Mouse (Mus musculus): ENCODE results near the gene Psma5. TPM values are rescaled to one million over a fixed set of nuclear protein-coding genes. Genes with fewer than 3 reads are reported as not detected.

The Psma5 gene
- polyA plus RNA-seq (2015; fragmentation: Nextera tagmentation; extraction: Ambion mirVana): 224 and 238 TPM in 2 replicates

GRCm38 (mm10) chr3:108256719-108257637, at the start of gene Psma5:
Gene Psma5 (plus strand): TSS chr3:108256926.
- under 1% methylated on average over 77 of the region's 79 CpGs for WGBS (ENCODE audit: insufficient replicate concordance)
- H3K36me3 ChIP-seq: peaks cover 6% of the 10 kb centered on the region
- peaks cover 33% of the 10 kb centered on the region for H3K4me1 ChIP-seq (replicated peaks)
- peak within 1 kb of the TSS; percentile 93 for H3K9ac ChIP-seq
- H3K27ac ChIP-seq: peak within 1 kb of the TSS; percentile 89
- H3K27me3 ChIP-seq: no peaks in the 10 kb centered on the region
- H3K4me2 ChIP-seq: peak within 1 kb of the TSS; percentile 72
- ATAC-seq (ENCODE audit: low read depth) (peak; percentile 97), DNase-seq (peak; percentile 95)
- peak within 1 kb of the TSS; percentile 91 for H3K4me3 ChIP-seq (replicated peaks)
- H3K9me3 ChIP-seq (replicated peaks): no peaks in the 10 kb centered on the region

DNA sequence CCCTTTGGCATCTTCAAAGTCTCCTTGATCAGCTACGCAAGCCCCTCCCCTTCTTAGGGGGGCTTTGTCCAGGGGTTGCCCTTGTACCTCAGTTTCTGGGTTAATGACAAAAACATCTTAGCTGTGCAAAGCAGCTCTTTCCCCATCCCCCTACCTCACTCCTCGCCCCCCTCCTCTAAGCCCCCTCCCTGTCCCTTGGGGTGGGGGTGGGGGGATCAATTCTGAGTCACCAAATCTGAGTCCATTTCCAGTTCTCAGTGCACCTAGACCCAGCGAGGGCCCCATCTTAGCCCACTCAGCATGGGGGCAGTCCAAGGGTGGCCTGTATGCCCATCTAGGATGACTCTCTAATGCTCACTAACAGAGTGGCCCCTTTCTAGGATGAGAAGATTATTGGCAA, 47.7 kb upstream of the Psma5 start:
- H3K36me3 ChIP-seq: peaks cover 23% of the 10 kb centered on the region
- no peak overlapping the region for H3K9ac ChIP-seq
- peak overlapping the region; percentile 97 for H3K4me2 ChIP-seq
- peaks cover 40% of the 10 kb centered on the region for H3K4me1 ChIP-seq (replicated peaks)
- H3K27ac ChIP-seq: no peak overlapping the region
- DNase-seq: no peak
- no peak for ATAC-seq (ENCODE audit: low read depth)
- peaks cover 15% of the 10 kb centered on the region for H3K27me3 ChIP-seq
- peak overlapping the region; percentile 76 for H3K4me3 ChIP-seq (replicated peaks)
- 76% methylated on average over 3 of the region's 3 CpGs for WGBS (ENCODE audit: insufficient replicate concordance)
- H3K9me3 ChIP-seq (replicated peaks): no peaks in the 10 kb centered on the region

DNA sequence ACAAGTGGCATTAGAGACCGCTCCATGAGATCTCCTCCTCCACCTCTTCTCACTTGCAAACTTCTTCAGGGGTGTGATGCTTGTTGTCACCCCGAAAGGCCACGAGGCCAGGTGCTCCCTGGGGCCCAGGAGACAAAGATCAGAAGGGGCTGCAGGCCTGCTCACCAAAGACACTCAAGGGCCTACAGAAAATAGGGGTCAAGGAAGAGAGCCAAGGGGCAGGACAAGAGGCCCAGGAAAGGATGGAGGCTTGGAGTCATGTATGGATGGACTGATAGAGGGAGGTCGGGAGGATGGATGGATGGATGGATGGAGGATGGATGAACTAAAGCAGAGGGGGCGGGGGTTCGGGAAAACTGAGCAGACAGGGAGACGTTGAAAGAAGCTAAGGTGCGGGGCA, 47.2 kb upstream of the Psma5 start:
- ATAC-seq (ENCODE audit: low read depth) (no peak; the same call in 1 of the 2 replicates), DNase-seq (no peak)
- peaks cover 23% of the 10 kb centered on the region for H3K36me3 ChIP-seq
- H3K27ac ChIP-seq: no peak overlapping the region
- H3K27me3 ChIP-seq: peaks cover 21% of the 10 kb centered on the region
- peak overlapping the region; percentile 76 for H3K4me3 ChIP-seq (replicated peaks)
- H3K9me3 ChIP-seq (replicated peaks): no peaks in the 10 kb centered on the region
- H3K4me2 ChIP-seq: peak overlapping the region; percentile 97
- peak overlapping the region; percentile 82 for H3K9ac ChIP-seq
- WGBS (ENCODE audit: insufficient replicate concordance): 15% methylated on average over 8 of the region's 8 CpGs
- H3K4me1 ChIP-seq (replicated peaks): peaks cover 36% of the 10 kb centered on the region

DNA sequence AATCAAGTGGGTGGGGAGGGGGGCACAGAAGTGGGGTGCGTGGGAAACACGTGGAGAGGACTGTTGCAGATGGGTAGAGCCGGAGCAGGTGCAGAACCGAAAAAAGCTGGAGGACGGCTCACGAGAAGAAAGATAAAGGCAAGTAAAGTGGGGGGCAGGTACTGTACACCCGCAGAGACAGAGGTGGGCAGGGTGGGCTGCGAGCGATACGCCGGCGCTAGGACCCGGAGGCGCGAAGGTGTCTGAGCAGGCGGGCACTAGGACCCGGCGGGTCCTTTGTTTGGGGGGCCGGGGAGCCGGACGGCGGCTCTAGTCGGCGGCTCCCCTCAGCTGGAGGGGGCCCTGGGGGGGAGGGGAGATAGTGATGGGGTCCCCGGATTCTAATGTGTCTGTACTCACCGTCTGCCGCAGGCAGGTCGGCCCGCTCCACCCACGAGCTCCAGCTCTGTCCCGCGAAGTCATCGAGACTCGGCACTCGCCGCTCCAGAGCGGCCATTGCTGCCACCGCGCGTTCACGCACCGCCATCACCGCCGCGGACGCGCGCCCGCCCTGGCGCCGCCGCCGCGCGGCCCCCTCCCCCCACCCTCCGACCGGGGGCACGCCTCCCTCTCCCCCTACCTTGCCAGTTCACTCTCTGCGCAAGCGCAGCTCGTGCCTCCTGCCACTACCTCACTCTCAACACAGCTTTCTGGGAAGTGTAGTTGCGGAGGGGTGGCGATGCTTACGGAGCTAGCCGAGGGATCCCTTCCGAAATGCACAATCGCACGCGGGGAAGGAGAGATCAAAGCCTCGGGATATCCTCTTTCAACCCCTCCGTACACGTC, 46.6 kb upstream of the Psma5 start:
- H3K36me3 ChIP-seq: peaks cover 20% of the 10 kb centered on the region
- peak overlapping the region; percentile 82 for H3K9ac ChIP-seq
- DNase-seq (peak; percentile 82), ATAC-seq (ENCODE audit: low read depth) (peak; percentile 91)
- peaks cover 22% of the 10 kb centered on the region for H3K27me3 ChIP-seq
- peak overlapping the region; percentile 97 for H3K4me2 ChIP-seq
- H3K27ac ChIP-seq: peak overlapping the region; percentile 75
- WGBS (ENCODE audit: insufficient replicate concordance): under 1% methylated on average over 71 of the region's 72 CpGs
- no peaks in the 10 kb centered on the region for H3K9me3 ChIP-seq (replicated peaks)
- H3K4me3 ChIP-seq (replicated peaks): peak overlapping the region; percentile 76
- peaks cover 31% of the 10 kb centered on the region for H3K4me1 ChIP-seq (replicated peaks)

- DNase-seq: no peak
Observed at GRCm38 (mm10) chr3:108210771-108211139, 46.0 kb upstream of the Psma5 start, which contains the start of gene Atxn7l2. Gene Atxn7l2 (minus strand): TSS chr3:108210934.

DNA sequence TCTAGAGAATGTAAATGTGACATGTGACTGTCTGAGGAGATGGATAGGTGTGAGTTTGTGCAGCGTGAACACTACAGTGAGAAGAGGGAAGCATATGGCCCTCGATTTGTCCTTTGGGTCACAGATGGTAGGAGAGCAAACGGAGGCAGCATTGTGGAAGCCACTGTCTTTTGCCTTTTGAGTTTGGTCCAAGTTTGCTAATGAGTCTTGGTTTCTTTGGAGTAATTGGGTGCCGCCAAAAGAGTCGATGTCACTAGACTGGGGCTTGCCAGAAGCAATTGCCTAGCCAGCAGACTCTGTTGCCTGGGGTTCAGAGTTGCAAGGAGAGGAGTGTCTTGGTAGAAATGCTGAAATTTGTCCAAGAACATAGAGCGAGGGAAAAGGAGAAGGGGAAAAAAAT, 44.9 kb upstream of the Psma5 start:
- 72% methylated on average over 6 of the region's 6 CpGs for WGBS (ENCODE audit: insufficient replicate concordance)
- Histone ChIP-seq H3K36me3 (peaks cover 4% of the 10 kb centered on the region; the same call in 1 of the 2 replicates), H3K27me3 (peaks cover 31% of the 10 kb centered on the region), H3K4me1 (replicated peaks) (peaks cover 29% of the 10 kb centered on the region), H3K27ac (no peak overlapping the region), H3K4me3 (replicated peaks) (no peak overlapping the region), H3K4me2 (0 out of 2 replicates have a peak overlapping the region, but pooled peaks have one; percentile 97), H3K9me3 (replicated peaks) (no peaks in the 10 kb centered on the region), H3K9ac (no peak overlapping the region)
- DNase-seq (no peak), ATAC-seq (ENCODE audit: low read depth) (no peak)

More at GRCm38 (mm10) chr3:108210771-108211139, 46.0 kb upstream of the Psma5 start, which contains the start of gene Atxn7l2:
- peaks cover 22% of the 10 kb centered on the region for H3K27me3 ChIP-seq
- H3K9me3 ChIP-seq (replicated peaks): no peaks in the 10 kb centered on the region
- peaks cover 29% of the 10 kb centered on the region for H3K4me1 ChIP-seq (replicated peaks)
- peaks cover 14% of the 10 kb centered on the region for H3K36me3 ChIP-seq
- H3K4me2 ChIP-seq: peak within 1 kb of the TSS; percentile 97
- peak within 1 kb of the TSS; percentile 82 for H3K9ac ChIP-seq
- peak within 1 kb of the TSS; percentile 75 for H3K27ac ChIP-seq
- ATAC-seq (ENCODE audit: low read depth): peak; percentile 62
- peak within 1 kb of the TSS; percentile 76 for H3K4me3 ChIP-seq (replicated peaks)
- 0% methylated on average over 14 of the region's 14 CpGs for WGBS (ENCODE audit: insufficient replicate concordance)

DNA sequence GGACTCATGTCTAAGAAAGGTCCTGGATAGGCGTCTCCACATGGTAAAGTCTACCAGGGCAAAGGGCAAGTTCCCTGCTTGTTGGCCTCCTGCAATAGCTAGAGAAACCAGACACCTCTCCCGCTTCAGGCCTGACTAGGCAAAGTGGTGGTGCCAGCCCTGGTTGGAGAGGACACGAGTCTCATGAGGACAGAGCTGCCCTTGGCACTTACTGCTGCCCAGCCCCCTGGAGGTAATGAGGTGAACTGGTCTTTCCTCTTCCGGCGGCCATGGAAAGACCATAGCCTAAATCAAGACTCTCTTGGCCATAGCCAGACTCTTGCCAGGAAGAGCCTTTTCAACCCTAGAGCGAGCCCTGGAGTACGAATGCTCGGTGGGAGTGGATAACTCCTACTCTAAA, 44.3 kb upstream of the Psma5 start:
- Histone ChIP-seq H3K9me3 (replicated peaks) (no peaks in the 10 kb centered on the region), H3K4me2 (no peak overlapping the region), H3K4me3 (replicated peaks) (no peak overlapping the region), H3K4me1 (replicated peaks) (peaks cover 29% of the 10 kb centered on the region), H3K9ac (no peak overlapping the region), H3K27me3 (peaks cover 33% of the 10 kb centered on the region), H3K27ac (no peak overlapping the region), H3K36me3 (no peaks in the 10 kb centered on the region)
- DNase-seq (no peak), ATAC-seq (ENCODE audit: low read depth) (no peak)
- 71% methylated on average over 8 of the region's 8 CpGs for WGBS (ENCODE audit: insufficient replicate concordance)

DNA sequence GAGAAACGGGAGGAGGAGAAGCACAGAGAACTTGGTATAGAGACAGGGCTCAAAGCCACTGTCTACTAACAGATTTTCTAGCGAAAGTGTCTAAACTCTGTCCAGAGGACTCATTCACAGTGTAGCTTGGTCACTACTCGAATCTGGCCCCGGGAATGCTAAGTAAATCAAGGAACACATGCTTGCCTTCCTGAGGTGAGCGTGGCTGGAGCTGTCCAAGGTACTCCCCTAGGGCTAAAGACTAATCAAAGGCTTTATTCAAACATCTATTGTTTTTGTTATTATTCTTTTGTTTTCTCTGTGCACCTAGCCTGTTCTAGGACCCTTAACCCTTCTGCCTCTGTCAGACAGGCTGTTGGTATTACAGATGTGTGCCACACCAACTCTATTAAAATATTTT, 42.0 kb upstream of the Psma5 start:
- 12% methylated on average over 5 of the region's 5 CpGs for WGBS (ENCODE audit: insufficient replicate concordance)
- no peak overlapping the region for H3K4me2 ChIP-seq
- ATAC-seq (ENCODE audit: low read depth) (no peak), DNase-seq (no peak)
- peaks cover 11% of the 10 kb centered on the region for H3K4me1 ChIP-seq (replicated peaks)
- no peaks in the 10 kb centered on the region for H3K9me3 ChIP-seq (replicated peaks)
- H3K9ac ChIP-seq: no peak overlapping the region
- H3K36me3 ChIP-seq: no peaks in the 10 kb centered on the region
- peaks cover 42% of the 10 kb centered on the region for H3K27me3 ChIP-seq
- no peak overlapping the region for H3K27ac ChIP-seq
- H3K4me3 ChIP-seq (replicated peaks): no peak overlapping the region

GRCm38 (mm10) chr3:108220661-108221060, 36.1 kb upstream of the Psma5 start:
- Histone ChIP-seq H3K27me3 (peaks cover 75% of the 10 kb centered on the region), H3K27ac (no peak overlapping the region), H3K9me3 (replicated peaks) (no peaks in the 10 kb centered on the region)

GRCm38 (mm10) chr3:108225711-108226557, 30.8 kb upstream of the Psma5 start:
- Histone ChIP-seq H3K4me1 (replicated peaks) (peaks cover 10% of the 10 kb centered on the region), H3K4me3 (replicated peaks) (peak overlapping the region; percentile 45), H3K27me3 (peaks cover 89% of the 10 kb centered on the region), H3K9ac (0 out of 2 replicates have a peak overlapping the region, but pooled peaks have one; percentile 9), H3K36me3 (no peaks in the 10 kb centered on the region), H3K27ac (no peak overlapping the region), H3K4me2 (peak overlapping the region; percentile 59), H3K9me3 (replicated peaks) (no peaks in the 10 kb centered on the region)
- no peak for DNase-seq
- no peak for ATAC-seq (ENCODE audit: low read depth)
- 4% methylated on average over 65 of the region's 67 CpGs for WGBS (ENCODE audit: insufficient replicate concordance)

More at GRCm38 (mm10) chr3:108220661-108221060, 36.1 kb upstream of the Psma5 start:
- H3K9ac ChIP-seq: no peak overlapping the region
- H3K4me3 ChIP-seq (replicated peaks): no peak overlapping the region
- whole genome bisulfite sequencing (ENCODE audit: insufficient replicate concordance): 68% methylated on average over 3 of the region's 3 CpGs
- ATAC-seq (ENCODE audit: low read depth): no peak
- no peak overlapping the region for H3K4me2 ChIP-seq
- no peak for DNase-seq
- H3K36me3 ChIP-seq: no peaks in the 10 kb centered on the region
- no peaks in the 10 kb centered on the region for H3K4me1 ChIP-seq (replicated peaks)
